Mouse (Mus musculus) spleen, adult 2 months (tissue): ENCODE data around the gene Sema3g.

Source experiments
- CTCF ChIP-seq: fragments of 200-500 bp; IDR thresholded peaks from 2 replicates; pipeline ENCODE4 v1.5.1; 2011; ENCODE audit warnings: mild to moderate bottlenecking, inconsistent platforms; ENCODE audit not compliant: insufficient read depth, insufficient read length, insufficient replicate concordance; ENCODE audit errors: extremely low read depth
- POLR2A ChIP-seq: fragments of 200-500 bp; IDR thresholded peaks from 2 replicates; pipeline ENCODE4 v1.6.1; 2011; ENCODE audit warnings: low read depth, low read length, inconsistent platforms

- no peak for TF ChIP-seq CTCF
- TF ChIP-seq POLR2A = no peak
Measured at GRCm38 (mm10) chr14:31271121-31271520, 53.5 kb downstream of the Sema3g start.
